Mouse (Mus musculus) embryonic stem cell, embryonic (primary cell): Measurements from ENCODE around the gene Scml4.

Experiments
- CTCF ChIA-PET, 4 experiments: fragments of 300-600 bp in 2 of 4; fragments of 350-600 bp in 2 of 4; sonication (Branson Sonifier 250); formaldehyde crosslinking; loops; one replicate each; lab custom pipeline; 2022; ENCODE audit warnings: inconsistent platforms in 2 of 4; lab: Charles Lee
- POLR2A ChIA-PET, 4 experiments: fragments of 300-600 bp in 2 of 4; fragments of 350-600 bp in 2 of 4; sonication (Branson Sonifier 250); formaldehyde crosslinking; loops; one replicate each; lab custom pipeline; 2022; ENCODE audit warnings: antibody characterized with exemption in 4 of 4, inconsistent platforms in 1 of 4; lab: Charles Lee

Gene Scml4

GRCm38 (mm10) chr10:43005677-43006076 lies 145.5 kb downstream of the Scml4 start:
- CTCF ChIA-PET: no interaction called here
- POLR2A ChIA-PET: interaction anchor here in 1 of 4 experiments (0.6 kb wide), 1 partner anchor 487 kb away, joined by 4 read pairs; no protein-coding TSS in a partner anchor

DNA sequence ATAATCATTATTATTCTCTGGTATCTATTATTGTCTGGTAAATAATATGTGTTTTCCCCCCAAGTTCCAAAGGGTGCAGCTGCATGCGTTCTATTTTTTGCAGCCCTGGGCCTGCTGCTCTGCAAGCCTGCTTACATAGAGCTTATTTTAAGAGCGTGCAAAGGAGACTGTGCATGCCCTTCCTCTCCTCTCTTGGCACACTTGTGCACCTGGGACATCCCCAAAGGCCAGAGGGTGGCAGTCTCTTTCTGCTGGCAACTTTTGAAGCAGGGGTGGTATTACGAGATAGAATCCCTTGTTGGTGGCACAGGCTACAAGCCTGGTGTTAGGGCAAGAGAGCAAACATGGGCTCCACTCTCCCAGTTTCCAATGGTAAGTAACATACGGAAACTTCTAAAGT lies 146.4 kb downstream of the Scml4 start:
- POLR2A ChIA-PET: interaction anchor here in 1 of 4 experiments (0.8 kb wide), 1 partner anchor 572 kb away, joined by 3 read pairs; no protein-coding TSS in a partner anchor
- CTCF ChIA-PET: no interaction called here

DNA sequence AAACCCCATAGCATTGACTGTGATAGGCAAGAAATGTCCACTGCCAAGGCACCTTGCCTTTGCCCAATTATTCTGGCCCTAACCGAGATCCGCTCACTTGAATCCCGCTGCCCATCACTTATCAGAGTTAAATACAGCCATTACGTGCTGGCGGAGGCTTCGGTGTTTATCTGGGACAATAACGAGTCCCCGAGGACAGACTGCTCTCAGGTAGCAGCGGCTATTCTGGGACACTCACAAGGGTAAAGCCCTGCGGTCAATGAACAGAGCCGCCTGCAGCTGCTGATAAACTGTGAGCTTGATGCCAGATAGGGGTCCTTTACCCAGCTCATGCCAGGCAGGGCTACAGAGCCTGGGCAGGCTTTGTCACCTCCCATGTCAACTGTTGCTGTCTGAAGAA lies 147.9 kb downstream of the Scml4 start:
- ChIA-PET POLR2A (interaction anchor here in 1 of 4 experiments (0.7 kb wide), 1 partner anchor 61 kb away, joined by 3 read pairs; no protein-coding TSS in a partner anchor), CTCF (interaction anchor here in 1 of 4 experiments (1.3 kb wide), 1 partner anchor 19 kb away, joined by 3 read pairs; no protein-coding TSS in a partner anchor)
